Mouse (Mus musculus): ENCODE measurements around the gene Blvra. TPM values are rescaled to one million over a fixed set of nuclear protein-coding genes. Genes with fewer than 3 reads are reported as not detected.
"Not testable (repeated sequence)": the region's sequence is repeated elsewhere in the genome, so short reads cannot be mapped to it uniquely, and the experiment has no call there.

Gene Blvra
- 10 to 100 TPM; 28.3 to 29.1 TPM for total RNA-seq (2021)
- long read RNA-seq, experiment 1, transcript Blvra-201 (8 exons, 1,160 nt) = major isoform, 28 of 48 reads
- long read RNA-seq, experiment 1, partial matches to known transcripts = 1 of 48 reads
- long read RNA-seq, experiment 1, other reads (novel, unspliced or antisense) = 19 of 48 reads
- long read RNA-seq, experiment 2, transcript Blvra-201 (8 exons, 1,160 nt) = major isoform, 24 of 38 reads
- long read RNA-seq, experiment 2, partial matches to known transcripts = 0 of 38 reads
- long read RNA-seq, experiment 2, other reads (novel, unspliced or antisense) = 14 of 38 reads

DNA sequence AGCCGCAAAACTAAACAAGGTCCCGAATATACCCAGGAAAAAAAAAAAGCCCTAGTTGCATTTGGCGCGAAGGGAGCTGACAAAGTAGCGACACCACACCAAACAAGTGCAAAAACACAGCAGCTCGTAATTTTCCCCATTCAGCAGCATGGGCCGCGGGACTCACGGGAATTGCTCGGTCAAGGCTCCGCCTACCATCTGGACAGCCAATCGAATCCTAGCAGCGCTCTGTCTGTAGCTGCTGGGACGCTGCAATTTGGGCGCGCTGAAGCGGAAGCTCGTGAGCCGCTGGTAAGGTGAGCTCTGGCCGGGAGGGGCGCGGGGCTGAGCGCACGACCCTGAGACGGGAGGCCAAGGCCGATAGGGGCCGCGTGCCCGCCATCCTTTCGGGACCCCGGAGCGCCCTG is at the start of gene Blvra:
Blvra (plus strand) TSS at position 231 of the 407 bp plus-strand sequence.
- peak; percentile 83 to 87 for DNase-seq (ENCODE audit: low spot score in 2 of 2)

DNA sequence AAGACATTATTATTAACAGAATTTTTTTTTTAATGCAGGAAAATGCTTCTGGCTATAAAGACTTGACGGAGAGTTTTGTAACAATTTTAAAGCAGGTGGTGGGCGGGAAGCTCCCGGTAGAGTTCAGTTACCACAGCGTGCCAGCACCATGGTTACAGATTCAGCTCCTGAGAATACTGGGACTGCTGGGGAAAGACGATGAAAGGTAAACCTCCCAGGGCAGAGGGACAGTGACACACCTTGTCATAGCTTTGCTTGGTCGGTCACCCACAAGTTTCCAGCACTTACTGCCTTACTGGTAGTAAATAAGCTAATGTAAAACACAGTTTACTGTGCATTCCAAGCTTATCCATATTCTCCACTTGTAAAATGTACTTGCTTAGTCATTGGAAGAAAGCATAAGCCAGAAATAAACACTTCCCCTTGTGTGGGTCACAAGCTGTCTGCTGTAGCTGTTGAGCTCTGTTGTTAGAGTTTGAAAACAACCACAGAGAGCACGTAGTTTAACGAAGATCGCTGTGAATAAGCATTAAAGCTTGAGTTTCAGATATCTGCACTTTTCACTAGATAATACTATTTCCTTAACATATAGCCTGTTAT is 35.4 kb upstream of the Blvra start:
- DNase-seq (ENCODE audit: low spot score in 2 of 2) = peak; percentile 23 to 58

DNA sequence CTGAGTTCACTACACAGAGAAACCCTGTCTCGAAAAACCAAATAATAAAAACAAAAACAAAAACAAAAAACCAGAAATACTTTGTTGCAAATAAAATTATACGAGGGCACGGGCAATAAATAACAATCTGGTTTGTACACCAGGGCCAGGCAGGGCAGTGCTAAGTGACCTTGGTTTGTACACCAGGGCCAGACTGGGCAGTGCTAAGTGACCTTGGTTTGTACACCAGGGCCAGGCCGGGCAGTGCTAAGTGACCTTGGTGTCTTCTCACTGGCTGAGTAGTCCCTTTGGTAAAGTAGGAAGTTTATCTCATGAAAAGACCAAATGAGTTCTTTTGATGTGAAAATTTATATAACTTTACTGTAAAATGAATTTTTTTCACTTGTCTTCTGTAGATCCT is 33.2 kb upstream of the Blvra start:
- DNase-seq (ENCODE audit: low spot score in 2 of 2) = no peak

DNA sequence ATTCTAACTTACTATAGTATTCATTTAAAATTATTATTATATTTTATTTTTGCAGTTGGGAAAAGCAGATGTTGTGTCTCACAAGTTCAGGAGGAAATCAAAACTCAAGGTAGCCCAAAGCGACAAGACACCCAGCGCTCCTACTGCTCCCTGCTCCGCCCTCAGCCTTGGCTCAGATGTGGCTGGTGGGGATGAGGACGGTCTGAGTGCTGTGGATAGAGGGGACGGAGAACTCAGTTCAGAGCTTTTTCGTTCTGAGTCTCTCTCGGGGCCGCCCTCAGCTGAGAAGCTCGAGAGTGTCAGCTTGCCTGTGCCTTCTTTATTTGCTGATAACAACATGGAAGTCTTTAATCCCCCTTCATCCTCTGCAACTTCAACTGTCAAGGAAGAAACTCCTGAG is 9.0 kb upstream of the Blvra start:
- no peak for DNase-seq (ENCODE audit: low spot score in 2 of 2)

DNA sequence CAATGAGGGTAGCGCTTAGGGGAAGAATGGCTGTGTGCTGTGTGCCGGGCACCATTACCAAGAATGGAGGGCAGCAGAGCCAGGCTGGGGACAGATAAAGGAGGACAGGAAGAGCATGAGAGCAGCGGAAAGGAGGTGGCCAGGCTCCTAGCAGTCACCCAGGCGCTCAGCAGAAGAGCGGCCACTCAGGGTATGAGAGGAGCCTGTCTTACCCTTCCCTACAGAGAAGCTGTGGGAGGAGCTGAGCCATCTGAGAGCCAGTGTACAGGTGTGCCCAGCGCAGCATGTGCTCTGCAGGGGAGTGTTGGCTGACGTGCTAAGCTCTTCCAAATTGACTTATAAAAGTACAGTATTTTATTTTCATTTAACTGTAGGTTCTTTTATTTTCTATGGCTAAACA is 1.7 kb upstream of the Blvra start:
- DNase-seq (ENCODE audit: low spot score in 2 of 2) = no peak

DNA sequence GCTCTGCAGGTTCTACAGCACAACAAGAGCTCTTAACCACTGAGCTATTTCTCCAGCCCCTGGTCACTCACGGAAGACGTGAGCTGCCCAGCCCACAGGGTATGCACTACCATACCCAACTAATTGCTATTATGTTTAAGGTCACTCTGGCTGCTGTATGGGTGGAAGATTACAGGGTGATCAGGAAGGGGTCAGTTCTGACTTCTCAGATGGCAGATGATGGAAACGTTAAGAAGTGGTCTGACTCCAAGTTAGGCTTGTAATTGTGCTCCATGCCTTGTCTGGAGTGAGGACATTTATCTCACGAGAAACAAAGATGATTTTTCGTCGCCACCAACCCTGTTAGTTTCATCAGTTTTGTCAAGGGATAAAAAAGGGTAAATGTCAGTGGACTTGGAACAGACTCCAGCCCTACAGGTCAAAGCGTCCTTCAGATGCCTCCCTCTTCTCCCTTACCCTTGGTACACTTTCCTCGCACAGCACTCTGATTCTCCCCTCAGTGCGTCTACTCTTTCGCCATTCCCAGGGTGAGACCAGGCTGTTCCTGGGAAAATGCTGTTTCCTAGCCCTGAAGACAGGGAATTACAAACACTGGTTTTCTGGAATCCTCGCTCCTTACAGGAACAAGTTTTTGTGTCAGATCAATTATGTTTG is 557 bp upstream of the Blvra start:
- DNase-seq (ENCODE audit: low spot score in 2 of 2) = no peak

DNA sequence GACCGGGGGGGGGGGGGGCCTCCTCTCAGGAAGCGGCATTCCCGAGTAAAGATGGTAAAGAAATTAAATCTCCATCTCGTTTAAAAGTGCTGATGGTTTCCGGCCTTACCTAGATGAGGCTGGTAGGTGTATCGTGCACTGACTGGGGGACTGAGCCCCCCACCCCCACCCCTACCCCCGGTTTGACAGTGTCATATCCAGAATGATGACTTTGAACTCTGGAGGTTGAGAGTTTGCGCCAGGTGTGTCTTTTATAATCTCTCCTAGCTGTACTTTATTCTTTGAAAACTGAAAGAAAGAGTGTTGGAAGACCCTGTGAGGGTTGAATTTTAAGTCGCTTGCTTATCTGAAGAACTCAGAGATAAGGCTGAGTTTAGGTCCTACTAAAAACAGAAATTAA is 414 bp downstream of the Blvra start:
- DNase-seq (ENCODE audit: low spot score in 2 of 2) = no peak

DNA sequence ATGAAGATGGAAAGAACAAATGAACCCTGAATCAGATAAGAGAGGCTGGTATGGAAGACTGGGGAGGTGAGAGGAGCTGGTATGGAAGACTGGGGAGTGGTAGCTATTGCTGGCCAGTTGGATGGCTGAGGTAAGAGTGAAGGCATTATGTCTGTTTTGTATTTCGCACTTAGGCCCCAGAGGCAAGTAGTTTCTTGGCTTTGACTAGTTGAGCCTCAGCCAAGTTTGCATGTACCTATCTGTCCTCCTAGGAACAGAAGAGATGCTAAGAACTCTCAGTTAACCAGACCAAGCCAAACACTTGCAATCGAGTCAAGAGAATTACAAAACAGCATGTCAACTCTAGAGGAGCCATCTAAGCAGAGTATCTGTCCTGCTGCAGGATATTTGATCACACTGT is 3.7 kb downstream of the Blvra start:
- no peak for DNase-seq (ENCODE audit: low spot score in 2 of 2)

DNA sequence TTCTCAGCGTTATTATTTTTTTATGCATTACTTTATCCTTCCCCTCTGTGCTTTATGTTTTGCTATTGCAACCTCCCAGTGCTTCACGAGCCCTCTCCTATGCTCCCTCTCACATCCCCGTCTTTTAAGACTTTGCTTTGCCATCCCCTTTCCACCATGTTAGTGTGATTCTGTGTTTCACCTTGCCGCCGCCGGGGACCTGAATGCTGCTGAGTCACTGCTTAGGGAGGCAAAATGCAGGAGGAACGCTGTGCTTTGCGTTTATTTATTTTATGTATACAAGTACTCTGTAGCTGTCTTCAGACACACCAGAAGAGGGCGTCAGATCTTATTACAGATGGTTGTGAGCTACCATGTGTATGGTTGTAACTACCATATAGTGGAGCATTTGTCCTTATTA is 7.1 kb downstream of the Blvra start:
- DNase-seq (ENCODE audit: low spot score in 2 of 2) = no peak

DNA sequence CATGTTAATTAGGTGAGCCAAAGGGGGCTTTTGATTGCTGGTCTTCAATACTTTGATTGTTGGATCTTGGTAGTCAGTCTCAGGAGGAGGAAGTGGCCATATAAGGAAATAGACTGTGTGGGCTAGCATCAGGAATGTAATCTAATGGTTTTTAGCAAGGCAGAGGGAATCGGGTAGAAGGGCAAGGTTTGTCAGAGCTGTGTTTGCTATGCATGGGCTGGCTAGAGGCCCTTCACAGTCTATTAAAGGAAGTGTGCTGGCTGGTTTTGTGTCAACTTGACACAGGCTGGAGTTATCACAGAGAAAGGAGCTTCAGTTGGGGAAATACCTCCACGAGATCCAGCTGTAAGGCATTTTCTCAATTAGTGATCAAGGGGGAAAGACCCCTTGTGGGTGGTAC is 8.6 kb downstream of the Blvra start:
- not testable (repeated sequence) for DNase-seq (ENCODE audit: low spot score in 2 of 2)

DNA sequence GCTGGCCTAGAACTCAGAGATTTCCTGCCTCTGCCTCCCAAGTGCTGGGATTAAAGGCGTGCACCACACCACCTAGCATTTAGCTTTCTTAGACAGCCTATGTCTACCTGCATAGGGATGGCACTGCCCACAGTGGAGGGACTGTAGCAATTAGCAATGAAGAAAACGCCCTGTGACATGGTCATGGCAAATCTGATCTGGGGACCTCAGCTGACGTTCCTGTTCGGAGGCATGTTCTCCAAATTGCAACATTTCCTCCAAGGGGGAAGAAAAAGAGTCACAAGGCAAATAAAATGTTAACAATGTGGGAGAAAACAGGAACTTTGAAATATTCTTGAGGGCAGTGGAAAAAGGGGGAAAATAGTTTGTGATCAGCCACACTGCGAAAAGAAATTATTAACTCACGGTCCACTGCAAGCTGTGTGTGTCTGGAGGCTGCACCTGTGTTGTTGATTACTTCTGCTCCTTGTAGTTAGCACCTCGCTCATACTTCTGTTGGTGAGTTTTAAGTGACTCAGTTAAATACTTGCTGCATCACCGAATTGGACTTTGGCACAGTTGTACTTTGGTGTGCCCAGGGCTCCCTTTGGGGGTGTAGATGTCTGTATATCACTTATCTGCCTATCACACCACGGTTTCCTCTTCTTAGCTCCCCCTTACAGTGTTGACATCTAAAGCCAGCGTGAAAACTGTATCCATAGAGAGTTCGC is 9.6 kb downstream of the Blvra start:
- DNase-seq (ENCODE audit: low spot score in 2 of 2) = no peak

DNA sequence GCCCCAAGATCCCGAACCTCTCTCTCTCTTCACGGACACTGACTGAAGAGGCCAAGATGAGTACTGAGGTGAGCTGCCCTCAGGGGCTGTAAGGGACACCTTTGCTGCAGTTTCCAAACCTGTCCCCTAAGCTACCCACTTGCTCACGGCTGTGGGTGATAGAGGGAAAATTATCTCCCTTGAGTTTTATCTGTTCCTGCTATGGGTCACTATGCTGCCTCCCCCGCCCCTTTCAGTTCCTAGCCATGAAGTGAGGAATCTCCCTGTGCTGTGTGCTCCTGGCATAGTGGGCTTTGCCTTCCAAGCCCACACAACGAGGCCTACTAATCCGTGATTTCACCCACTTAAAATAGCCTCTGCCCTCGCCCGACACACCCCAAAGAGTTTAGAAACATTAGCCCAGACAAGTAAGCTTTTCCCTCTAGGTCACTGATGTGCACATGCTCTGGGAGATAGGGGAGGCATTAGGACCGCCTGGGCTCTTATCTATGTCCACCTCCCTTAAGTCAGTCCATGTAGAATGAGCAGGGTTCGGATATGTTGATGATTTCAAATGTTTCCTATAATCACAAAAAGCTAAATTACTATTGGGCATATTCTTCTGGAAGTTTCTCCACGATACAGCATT is 10.2 kb downstream of the Blvra start:
- DNase-seq (ENCODE audit: low spot score in 2 of 2) = no peak

DNA sequence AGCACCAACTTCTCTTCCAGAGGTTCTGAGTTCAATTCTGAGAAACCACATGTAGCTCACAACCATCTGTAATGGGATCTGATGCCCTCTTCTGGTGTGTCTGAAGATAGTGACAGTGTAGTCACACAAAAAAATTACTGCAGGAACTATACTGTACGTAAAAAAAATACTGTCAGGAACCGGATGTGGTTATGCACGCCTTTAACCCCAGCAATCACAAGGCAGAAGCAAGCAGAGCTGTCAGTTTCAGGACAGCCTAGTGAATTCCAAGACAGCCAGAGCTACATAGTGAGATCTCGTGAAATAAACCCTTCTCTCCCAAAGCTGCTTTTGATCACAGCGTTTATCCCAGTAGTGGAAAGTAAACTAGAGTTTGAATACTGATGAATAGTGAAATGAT is 15.8 kb downstream of the Blvra start:
- no peak for DNase-seq (ENCODE audit: low spot score in 2 of 2)

DNA sequence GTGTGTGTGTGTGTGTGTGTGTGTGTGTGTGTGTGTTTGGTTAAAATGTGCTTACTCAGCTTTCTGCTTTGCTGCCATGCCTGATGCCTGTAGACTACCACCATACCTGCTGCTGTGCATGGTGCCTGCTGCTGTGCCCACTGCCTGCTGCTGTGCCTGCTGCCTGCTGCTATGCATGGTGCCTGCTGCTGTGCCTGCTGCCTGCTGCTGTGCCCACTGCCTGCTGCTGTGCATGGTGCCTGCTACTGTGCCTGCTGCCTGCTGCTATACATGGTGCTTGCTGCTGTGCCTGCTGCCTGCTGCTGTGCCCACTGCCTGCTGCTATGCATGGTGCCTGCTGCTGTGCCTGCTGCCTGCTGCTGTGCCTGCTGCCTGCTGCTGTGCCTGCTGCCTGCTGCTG is 19.7 kb downstream of the Blvra start:
- not testable (repeated sequence) for DNase-seq (ENCODE audit: low spot score in 2 of 2)

DNA sequence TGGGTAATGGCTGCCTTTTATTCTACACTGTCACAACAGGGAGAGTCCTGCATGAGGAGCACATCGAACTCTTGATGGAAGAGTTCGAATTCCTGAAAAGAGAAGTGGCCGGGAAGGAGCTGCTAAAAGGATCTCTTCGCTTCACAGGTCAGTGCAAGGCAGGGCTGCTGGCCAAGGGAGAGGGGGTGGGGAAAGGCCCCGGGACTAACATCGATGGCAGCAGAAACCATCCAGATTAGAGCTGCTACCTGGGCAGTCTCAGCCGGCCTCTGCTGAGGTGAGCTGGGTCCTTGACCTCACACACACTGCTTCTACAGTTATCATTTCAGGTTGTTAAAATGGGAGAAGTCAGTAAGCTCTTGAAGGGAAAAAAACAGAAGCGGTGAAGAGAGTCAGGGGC is 21.5 kb downstream of the Blvra start:
- no peak for DNase-seq (ENCODE audit: low spot score in 2 of 2)

DNA sequence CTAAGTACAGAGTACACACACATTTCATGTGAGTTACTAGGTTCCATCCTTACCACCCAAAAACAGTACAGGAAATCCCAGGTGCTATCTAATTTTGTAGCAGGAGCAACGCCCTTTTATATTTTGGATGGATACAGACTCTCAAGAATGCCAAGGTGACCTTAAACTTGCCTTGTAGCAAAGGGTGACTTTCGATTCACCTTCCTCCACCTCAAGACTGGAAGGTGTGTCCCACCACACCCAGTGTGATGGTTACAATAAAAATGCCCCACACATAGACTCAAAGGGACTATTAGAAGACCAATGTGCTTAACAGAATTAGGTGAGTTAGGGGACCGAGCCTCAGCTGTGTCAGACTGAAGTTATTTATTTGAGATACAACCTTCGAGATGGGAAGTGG is 38.5 kb downstream of the Blvra start:
- DNase-seq (ENCODE audit: low spot score in 2 of 2) = no peak

DNA sequence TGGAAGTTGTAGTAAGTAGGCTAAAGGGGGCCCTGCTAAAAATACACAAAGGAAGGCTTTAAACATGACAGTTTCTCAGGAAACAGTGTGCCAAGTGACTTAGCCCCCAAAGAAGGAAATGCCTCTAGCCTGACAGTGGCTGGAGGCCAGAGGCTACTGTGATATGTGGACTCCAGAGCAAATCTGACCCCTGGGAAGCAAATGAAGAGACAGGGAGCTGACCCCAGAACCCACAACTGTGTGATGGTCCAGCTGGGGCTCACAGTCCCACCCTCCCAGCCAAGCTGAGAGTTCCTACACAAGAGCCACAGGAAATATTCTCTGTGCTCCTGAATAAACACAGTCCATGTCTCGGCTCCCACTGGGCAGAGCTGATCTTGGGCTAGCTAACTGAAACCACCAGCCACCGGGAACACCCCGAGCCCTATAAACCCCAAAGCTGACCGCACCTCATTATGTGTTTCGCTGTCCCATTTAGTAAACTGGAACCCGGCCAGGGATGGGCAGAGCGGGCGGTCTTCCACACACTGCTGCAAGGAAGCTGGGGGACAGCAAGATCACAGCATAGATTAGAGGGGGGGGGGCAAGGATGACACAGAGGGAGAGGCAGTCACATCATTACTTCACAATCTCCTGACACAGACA is 51.2 kb downstream of the Blvra start:
- no peak for DNase-seq (ENCODE audit: low spot score in 2 of 2)

DNA sequence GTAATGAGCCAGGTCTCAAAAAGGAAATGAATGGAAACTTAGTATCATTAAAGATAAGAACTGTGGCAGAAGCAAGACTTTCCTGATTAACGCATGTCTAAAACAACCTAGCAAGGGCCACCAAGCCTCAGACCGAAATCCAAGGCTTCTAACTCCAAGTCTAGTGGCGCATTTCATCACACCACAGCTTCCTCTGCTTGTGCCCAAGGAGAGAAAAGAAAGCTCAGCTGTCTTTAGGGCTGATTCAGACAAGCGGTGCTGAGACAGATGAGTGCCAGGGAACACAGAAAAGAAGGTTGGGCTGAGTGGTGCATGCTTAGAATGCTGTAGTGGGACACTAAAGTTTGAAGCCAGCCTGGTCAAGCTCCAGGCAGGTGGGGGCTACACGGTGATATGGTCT is 58.5 kb downstream of the Blvra start:
- no peak for DNase-seq (ENCODE audit: low spot score in 2 of 2)

DNA sequence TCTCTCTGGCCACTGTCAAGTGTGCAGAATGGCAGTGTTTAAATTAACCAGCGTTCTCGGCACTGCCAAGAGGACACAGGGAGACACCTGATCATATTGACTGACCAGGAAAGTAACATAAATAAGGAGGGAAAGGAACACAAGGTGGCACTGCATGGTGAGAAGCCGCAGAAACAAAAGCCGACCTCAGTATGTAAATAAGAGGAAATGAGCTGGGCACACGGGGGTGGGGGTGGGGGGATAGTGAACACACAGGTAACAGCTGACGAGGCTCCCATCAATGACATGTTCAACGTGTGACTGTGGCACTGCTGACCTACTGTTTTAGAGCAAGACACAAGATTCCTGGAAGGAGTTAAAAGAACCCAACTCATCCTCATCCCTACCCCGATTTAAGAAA is 60.9 kb downstream of the Blvra start:
- DNase-seq (ENCODE audit: low spot score in 2 of 2) = no peak

DNA sequence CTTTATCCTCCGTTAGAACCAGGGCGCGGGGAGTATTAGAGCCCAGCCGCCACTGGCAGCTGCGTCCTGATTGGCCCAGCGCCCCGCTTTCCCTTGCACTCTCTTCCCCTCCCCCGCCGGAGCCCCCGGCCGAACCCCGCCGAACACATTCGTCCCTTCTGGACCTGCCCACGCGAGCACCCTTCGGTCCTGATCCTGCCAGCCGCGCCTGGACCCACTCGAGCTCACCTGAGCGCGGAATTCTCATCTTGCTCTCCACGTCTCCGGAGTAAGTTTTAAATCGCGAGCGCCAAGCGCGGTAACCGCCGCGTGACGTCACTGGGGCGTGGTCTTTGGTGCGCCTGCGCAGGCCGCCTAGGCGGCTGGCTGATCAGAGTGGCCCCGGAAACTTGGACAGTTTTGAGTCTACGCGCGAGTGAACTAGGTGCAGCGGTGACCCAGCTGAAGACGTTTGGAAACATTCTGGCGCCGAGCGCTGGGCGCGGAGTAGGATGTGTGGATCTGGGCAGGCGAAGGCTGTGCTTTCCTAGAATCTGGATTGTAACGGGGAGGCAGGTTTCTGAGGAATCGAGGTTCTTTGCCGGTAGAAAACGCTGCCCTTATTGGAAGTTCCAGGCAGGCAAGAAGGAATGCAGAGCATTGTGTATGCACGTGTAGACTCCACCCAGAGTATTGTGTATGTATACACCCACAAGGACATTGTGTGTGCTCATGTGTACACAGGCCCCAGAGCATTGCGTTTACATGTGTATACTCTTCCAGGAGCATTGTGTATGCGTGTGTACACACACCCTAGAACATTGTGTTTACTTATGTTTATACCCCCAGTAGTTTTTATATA is 63.4 kb downstream of the Blvra start, which contains the start of gene Ncaph:
Ncaph (minus strand) TSS at position 334 of the 841 bp plus-strand sequence.
- peak; percentile 90 to 91 for DNase-seq (ENCODE audit: low spot score in 2 of 2)

All from left cerebral cortex, adult 18-20 months (tissue).